Mouse (Mus musculus): ENCODE measurements around the gene Acsf3. TPM values are rescaled to one million over a fixed set of nuclear protein-coding genes. Genes with fewer than 3 reads are reported as not detected.

Gene Acsf3
- polyA plus RNA-seq, 1 experiment from 2014 or later: 16.3 TPM

DNA sequence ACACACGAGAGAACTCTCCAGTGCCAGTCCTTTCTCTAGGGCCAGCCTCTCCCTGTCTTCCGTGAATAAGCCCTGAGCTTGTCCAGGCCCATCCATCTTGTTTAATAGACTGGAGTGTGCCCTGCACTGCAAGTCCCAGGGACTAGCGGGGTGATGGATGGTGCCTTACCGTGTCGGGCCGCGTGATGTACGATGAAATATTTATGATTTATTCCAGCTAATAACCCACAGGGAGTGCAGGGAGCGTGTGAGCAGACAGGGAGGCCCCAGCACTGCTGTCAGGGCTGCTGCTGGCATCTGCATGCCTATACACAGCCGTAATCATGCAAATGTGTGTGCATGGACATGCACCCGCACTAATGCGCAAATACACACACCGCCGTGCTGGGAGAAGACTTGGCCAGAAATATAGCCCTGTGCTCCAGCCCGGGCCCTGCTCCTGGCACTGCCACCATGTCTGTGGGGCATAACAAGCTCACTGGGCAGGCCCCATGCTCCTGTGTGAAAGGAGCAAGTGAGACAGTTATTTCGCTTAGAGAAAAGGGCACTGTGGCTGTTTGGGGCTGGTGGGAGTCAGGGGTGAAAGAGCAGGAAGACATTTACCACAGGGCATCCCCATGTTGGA lies 36.7 kb downstream of the Acsf3 start:
- no peaks in the 10 kb centered on the region for H3K9me3 ChIP-seq (ENCODE audit: control insufficient read depth, low read length)
- H3K36me3 ChIP-seq (ENCODE audit: control insufficient read depth, insufficient read depth, low read length): no peaks in the 10 kb centered on the region
- H3K4me2 ChIP-seq (ENCODE audit: low read depth, low read length): no peak overlapping the region
- 35% methylated on average over 16 of the region's 16 CpGs for WGBS
- H3K4me1 ChIP-seq (ENCODE audit: control insufficient read depth, insufficient read depth, low read length): peaks cover 43% of the 10 kb centered on the region
- ATAC-seq (ENCODE audit: low read depth): peak; percentile 77
- H3K27me3 ChIP-seq (ENCODE audit: control insufficient read depth, insufficient read depth, low read length): no peaks in the 10 kb centered on the region
- H3K9ac ChIP-seq (replicated peaks; ENCODE audit: low read depth, low read length): peak overlapping the region; percentile 8; the same call in 1 of the 2 replicates
- no peak overlapping the region for H3K4me3 ChIP-seq (ENCODE audit: low read depth, low read length)
- H3K27ac ChIP-seq (ENCODE audit: low read depth, low read length): peak overlapping the region; percentile 74

DNA sequence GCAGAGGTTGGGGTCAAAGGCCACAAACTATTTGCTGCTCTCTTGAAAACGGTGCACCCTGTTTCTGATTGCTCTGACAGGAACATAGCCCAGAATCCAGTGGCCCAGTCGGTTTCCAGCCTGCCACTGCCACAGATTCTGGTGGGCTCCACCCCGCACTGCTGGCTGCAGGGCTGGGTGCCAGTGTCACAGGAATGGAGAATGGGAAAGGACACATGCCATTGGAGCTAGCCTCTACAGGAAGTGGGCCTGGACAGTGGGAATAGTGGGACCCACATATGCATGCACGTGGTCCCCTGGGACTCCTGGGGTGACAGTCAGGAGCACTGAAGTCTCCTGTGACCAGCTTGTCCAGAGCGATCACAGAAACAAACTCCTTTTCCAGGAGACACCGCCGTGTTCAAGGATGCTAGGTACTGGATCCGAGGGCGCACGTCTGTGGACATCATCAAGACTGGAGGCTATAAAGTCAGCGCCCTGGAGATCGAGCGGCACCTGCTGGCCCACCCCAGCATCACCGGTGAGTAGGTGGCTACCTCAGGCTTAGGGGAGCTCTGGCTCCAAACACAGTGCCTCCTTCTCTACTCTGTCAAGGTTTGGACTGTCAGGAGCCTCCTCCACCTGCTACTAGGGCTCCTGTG lies 37.4 kb downstream of the Acsf3 start:
- 74% methylated on average over 14 of the region's 14 CpGs for WGBS
- Histone ChIP-seq H3K9me3 (ENCODE audit: control insufficient read depth, low read length) (no peaks in the 10 kb centered on the region), H3K4me2 (ENCODE audit: low read depth, low read length) (no peak overlapping the region), H3K27ac (ENCODE audit: low read depth, low read length) (peak overlapping the region; percentile 74), H3K27me3 (ENCODE audit: control insufficient read depth, insufficient read depth, low read length) (no peaks in the 10 kb centered on the region), H3K4me1 (ENCODE audit: control insufficient read depth, insufficient read depth, low read length) (peaks cover 35% of the 10 kb centered on the region), H3K36me3 (ENCODE audit: control insufficient read depth, insufficient read depth, low read length) (no peaks in the 10 kb centered on the region), H3K9ac (replicated peaks; ENCODE audit: low read depth, low read length) (no peak overlapping the region), H3K4me3 (ENCODE audit: low read depth, low read length) (no peak overlapping the region)
- ATAC-seq (ENCODE audit: low read depth): peak; percentile 29; the same call in 1 of the 2 replicates

DNA sequence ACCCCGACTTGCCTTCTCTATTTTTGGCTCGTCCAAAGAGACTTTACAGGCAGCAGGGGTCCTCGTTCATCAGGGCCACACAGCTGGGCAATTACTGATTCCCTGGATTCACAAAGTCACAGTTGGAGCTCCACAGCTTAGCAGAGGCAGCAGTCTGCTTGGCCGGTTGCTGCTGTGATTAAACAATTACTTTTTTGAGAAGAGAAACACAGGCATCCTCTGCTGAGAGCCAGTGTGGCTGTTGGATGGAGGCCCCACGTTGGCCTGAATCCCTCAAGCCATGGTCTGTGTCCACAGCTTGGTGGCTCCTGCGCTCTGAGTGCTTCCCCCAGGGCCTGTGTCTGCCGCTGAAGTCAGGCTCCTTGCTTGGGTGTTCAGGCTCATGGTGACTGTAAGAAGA lies 39.3 kb downstream of the Acsf3 start:
- Histone ChIP-seq H3K27me3 (ENCODE audit: control insufficient read depth, insufficient read depth, low read length) (no peaks in the 10 kb centered on the region), H3K4me1 (ENCODE audit: control insufficient read depth, insufficient read depth, low read length) (peaks cover 30% of the 10 kb centered on the region), H3K4me2 (ENCODE audit: low read depth, low read length) (no peak overlapping the region), H3K9me3 (ENCODE audit: control insufficient read depth, low read length) (no peaks in the 10 kb centered on the region), H3K9ac (replicated peaks; ENCODE audit: low read depth, low read length) (no peak overlapping the region), H3K36me3 (ENCODE audit: control insufficient read depth, insufficient read depth, low read length) (no peaks in the 10 kb centered on the region), H3K4me3 (ENCODE audit: low read depth, low read length) (no peak overlapping the region), H3K27ac (ENCODE audit: low read depth, low read length) (peak overlapping the region; percentile 55; the same call in 1 of the 2 replicates)
- 17% methylated on average over 7 of the region's 7 CpGs for WGBS
- ATAC-seq (ENCODE audit: low read depth): no peak

DNA sequence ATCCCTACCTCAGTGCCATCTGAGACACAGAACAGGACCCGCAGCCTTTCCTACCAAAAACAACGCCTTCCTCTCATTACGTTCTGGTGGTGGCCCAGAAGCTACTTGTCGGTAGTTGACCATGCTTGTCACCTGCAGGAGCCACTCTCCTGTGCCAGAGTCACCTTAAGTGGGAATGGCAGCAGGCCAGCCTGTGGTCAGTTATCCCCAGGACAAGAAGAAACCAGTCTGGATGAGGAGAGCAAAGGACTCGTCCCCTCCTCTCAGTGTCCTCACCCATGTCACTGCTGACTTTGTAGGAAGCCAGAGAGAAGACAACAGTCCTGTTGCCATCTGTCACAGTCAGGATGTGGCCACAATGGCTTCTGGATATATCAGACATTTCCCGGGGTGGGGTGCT lies 41.7 kb downstream of the Acsf3 start:
- Histone ChIP-seq H3K27ac (ENCODE audit: low read depth, low read length) (no peak overlapping the region), H3K9me3 (ENCODE audit: control insufficient read depth, low read length) (no peaks in the 10 kb centered on the region), H3K4me2 (ENCODE audit: low read depth, low read length) (no peak overlapping the region), H3K4me1 (ENCODE audit: control insufficient read depth, insufficient read depth, low read length) (peaks cover 12% of the 10 kb centered on the region; the same call in 1 of the 2 replicates), H3K9ac (replicated peaks; ENCODE audit: low read depth, low read length) (no peak overlapping the region), H3K36me3 (ENCODE audit: control insufficient read depth, insufficient read depth, low read length) (no peaks in the 10 kb centered on the region), H3K27me3 (ENCODE audit: control insufficient read depth, insufficient read depth, low read length) (no peaks in the 10 kb centered on the region), H3K4me3 (ENCODE audit: low read depth, low read length) (no peak overlapping the region)
- 94% methylated on average over 6 of the region's 6 CpGs for WGBS
- ATAC-seq (ENCODE audit: low read depth): no peak

DNA sequence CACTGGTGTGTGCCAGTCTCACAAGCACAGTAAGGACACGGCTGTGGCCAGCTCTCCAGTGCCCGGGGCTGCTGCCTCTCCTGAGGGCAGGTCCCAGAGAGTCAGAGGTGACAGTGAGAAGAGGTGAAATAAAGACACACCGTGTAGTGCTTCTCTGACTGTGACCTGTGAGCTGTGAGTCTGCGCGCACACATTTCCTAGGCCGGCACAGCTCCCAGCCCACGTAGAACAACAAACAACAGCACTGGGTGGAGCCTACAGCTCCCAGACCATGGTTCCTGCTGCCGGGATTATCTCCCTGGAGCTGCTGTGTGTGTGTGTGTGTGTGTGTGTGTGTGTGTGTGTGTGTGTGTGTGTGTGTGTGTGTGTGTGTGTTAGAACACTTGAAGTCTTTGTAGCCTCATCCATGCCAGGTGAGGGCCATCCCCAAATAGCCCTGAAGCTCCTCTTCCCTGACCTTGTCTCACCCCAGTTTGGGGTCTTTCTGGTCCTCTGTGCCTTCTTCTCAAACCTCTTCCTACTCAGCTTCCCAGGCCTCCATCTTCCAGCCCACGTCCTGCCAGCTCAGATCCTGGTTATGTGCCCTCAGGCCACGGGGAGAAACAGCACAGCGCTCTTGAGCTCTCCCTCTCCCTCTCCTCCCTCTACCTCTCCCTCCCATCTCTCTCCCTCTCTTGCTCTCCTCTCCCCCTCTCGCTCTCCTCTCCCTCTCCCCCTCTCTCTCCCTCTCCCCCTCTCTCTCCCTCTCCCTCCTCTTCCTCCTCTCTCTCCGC lies 42.6 kb downstream of the Acsf3 start:
- no peak for ATAC-seq (ENCODE audit: low read depth)
- no peak overlapping the region for H3K27ac ChIP-seq (ENCODE audit: low read depth, low read length)
- H3K4me2 ChIP-seq (ENCODE audit: low read depth, low read length): no peak overlapping the region
- H3K36me3 ChIP-seq (ENCODE audit: control insufficient read depth, insufficient read depth, low read length): no peaks in the 10 kb centered on the region
- H3K9me3 ChIP-seq (ENCODE audit: control insufficient read depth, low read length): no peaks in the 10 kb centered on the region
- peaks cover 3% of the 10 kb centered on the region; the same call in 1 of the 2 replicates for H3K4me1 ChIP-seq (ENCODE audit: control insufficient read depth, insufficient read depth, low read length)
- 50% methylated on average over 12 of the region's 13 CpGs for WGBS
- no peak overlapping the region for H3K9ac ChIP-seq (replicated peaks; ENCODE audit: low read depth, low read length)
- H3K4me3 ChIP-seq (ENCODE audit: low read depth, low read length): no peak overlapping the region
- H3K27me3 ChIP-seq (ENCODE audit: control insufficient read depth, insufficient read depth, low read length): no peaks in the 10 kb centered on the region

DNA sequence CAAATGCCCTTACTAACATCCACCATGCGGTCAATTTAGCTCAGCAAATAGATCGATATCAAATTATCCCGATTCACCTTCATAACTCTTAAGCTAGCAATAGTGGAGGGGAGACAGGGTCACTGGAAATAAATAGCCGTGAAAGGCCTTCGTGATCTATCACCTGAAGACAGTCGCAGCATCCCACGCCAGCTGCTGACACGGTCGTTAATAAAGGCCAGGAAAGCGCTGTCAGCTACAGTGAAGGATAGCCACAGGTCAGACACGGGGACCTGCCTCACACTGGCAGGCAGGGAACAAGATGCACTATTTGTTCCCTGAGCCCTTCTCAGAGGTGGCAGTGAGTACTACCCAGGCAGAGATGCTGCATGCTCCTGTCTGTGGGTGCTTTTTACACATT lies 44.5 kb downstream of the Acsf3 start:
- no peak overlapping the region for H3K9ac ChIP-seq (replicated peaks; ENCODE audit: low read depth, low read length)
- no peaks in the 10 kb centered on the region for H3K27me3 ChIP-seq (ENCODE audit: control insufficient read depth, insufficient read depth, low read length)
- ATAC-seq (ENCODE audit: low read depth): no peak
- peaks cover under 1% of the 10 kb centered on the region; the same call in 1 of the 2 replicates for H3K4me1 ChIP-seq (ENCODE audit: control insufficient read depth, insufficient read depth, low read length)
- no peak overlapping the region for H3K4me3 ChIP-seq (ENCODE audit: low read depth, low read length)
- H3K27ac ChIP-seq (ENCODE audit: low read depth, low read length): 0 out of 2 replicates have a peak overlapping the region, but pooled peaks have one; percentile 7
- no peaks in the 10 kb centered on the region for H3K9me3 ChIP-seq (ENCODE audit: control insufficient read depth, low read length)
- 56% methylated on average over 11 of the region's 11 CpGs for WGBS
- H3K4me2 ChIP-seq (ENCODE audit: low read depth, low read length): no peak overlapping the region
- H3K36me3 ChIP-seq (ENCODE audit: control insufficient read depth, insufficient read depth, low read length): no peaks in the 10 kb centered on the region

DNA sequence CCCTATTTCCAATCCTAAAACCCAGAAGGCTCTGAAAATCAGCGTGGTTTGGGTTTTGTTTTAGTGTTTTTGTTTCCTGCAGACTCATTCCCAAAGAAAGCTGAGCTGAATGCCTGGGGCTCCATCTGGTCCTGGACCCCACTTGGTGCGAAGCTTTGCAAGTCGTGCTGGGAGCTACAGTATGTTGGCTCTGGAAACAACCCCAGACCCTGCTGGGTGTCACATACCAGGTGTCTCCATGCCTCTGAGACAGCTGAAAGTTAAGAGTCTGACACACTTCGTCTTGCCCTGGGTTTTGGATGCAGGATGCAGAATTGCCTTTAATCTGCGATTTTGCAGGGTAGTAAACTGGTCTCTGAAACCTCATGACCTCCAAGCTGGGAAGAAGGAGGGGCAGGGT lies 49.3 kb downstream of the Acsf3 start:
- ATAC-seq (ENCODE audit: low read depth): no peak
- Histone ChIP-seq H3K36me3 (ENCODE audit: control insufficient read depth, insufficient read depth, low read length) (no peaks in the 10 kb centered on the region), H3K27ac (ENCODE audit: low read depth, low read length) (no peak overlapping the region), H3K4me1 (ENCODE audit: control insufficient read depth, insufficient read depth, low read length) (peaks cover 9% of the 10 kb centered on the region; the same call in 1 of the 2 replicates), H3K9me3 (ENCODE audit: control insufficient read depth, low read length) (no peaks in the 10 kb centered on the region), H3K9ac (replicated peaks; ENCODE audit: low read depth, low read length) (no peak overlapping the region), H3K4me2 (ENCODE audit: low read depth, low read length) (no peak overlapping the region), H3K4me3 (ENCODE audit: low read depth, low read length) (no peak overlapping the region), H3K27me3 (ENCODE audit: control insufficient read depth, insufficient read depth, low read length) (no peaks in the 10 kb centered on the region)
- 33% methylated on average over 5 of the region's 5 CpGs for WGBS

DNA sequence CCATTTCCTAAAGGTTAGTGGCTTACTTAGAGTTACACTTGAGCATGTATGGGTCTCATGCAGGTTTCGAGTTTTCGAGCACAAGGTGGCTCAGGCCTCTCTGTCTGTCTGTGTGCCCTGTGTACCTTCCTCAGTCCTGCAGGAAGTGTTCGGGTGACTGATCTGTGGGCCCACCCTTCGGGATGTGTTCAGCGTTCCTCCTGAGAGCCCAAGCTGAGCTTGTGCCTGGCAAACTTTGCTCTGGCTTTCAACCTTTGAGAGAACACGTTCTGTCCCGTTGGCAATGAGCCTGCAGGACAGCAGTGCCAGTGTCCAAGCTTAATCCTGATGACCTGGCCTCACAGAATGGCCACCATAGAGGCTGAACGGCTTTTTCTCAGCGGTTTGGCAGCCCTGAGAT lies 49.7 kb downstream of the Acsf3 start:
- Histone ChIP-seq H3K4me2 (ENCODE audit: low read depth, low read length) (no peak overlapping the region), H3K36me3 (ENCODE audit: control insufficient read depth, insufficient read depth, low read length) (no peaks in the 10 kb centered on the region), H3K27me3 (ENCODE audit: control insufficient read depth, insufficient read depth, low read length) (no peaks in the 10 kb centered on the region), H3K27ac (ENCODE audit: low read depth, low read length) (no peak overlapping the region), H3K9ac (replicated peaks; ENCODE audit: low read depth, low read length) (no peak overlapping the region), H3K4me3 (ENCODE audit: low read depth, low read length) (no peak overlapping the region), H3K9me3 (ENCODE audit: control insufficient read depth, low read length) (no peaks in the 10 kb centered on the region), H3K4me1 (ENCODE audit: control insufficient read depth, insufficient read depth, low read length) (peaks cover 9% of the 10 kb centered on the region; the same call in 1 of the 2 replicates)
- no peak for ATAC-seq (ENCODE audit: low read depth)
- WGBS: 80% methylated on average over 9 of the region's 9 CpGs

DNA sequence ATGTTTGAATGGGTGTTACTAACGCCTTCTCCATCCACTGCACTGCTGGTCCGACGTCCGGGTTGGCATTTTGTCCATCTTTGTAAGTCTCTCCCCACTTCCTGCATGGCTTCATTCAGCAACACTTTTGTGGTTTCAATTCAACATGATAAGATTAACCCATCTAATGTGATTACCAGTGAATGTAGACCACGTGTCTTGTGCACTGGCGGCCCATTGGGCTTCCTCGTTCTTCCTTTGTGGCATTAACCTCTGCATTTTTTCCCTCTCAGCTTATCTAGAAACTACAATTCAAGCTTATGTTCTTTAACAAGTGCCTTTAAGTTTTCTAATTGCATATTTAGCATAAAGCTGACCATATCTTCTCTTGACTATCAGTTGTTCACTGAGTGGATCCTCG lies 50.1 kb downstream of the Acsf3 start:
- Histone ChIP-seq H3K36me3 (ENCODE audit: control insufficient read depth, insufficient read depth, low read length) (no peaks in the 10 kb centered on the region), H3K4me1 (ENCODE audit: control insufficient read depth, insufficient read depth, low read length) (peaks cover 12% of the 10 kb centered on the region; the same call in 1 of the 2 replicates), H3K27me3 (ENCODE audit: control insufficient read depth, insufficient read depth, low read length) (no peaks in the 10 kb centered on the region), H3K4me2 (ENCODE audit: low read depth, low read length) (no peak overlapping the region), H3K9me3 (ENCODE audit: control insufficient read depth, low read length) (no peaks in the 10 kb centered on the region), H3K4me3 (ENCODE audit: low read depth, low read length) (no peak overlapping the region), H3K9ac (replicated peaks; ENCODE audit: low read depth, low read length) (no peak overlapping the region), H3K27ac (ENCODE audit: low read depth, low read length) (no peak overlapping the region)
- 80% methylated on average over 8 of the region's 8 CpGs for WGBS
- ATAC-seq (ENCODE audit: low read depth): no peak
